Mouse (Mus musculus) erythroblast, embryonic 14.5 days (primary cell): ENCODE results near the gene Lpar5. TPM values are rescaled to one million over a fixed set of nuclear protein-coding genes. Genes with fewer than 3 reads are reported as not detected.
A peak's percentile ranks its signal among the peaks of the same experiment; 100 is the strongest.
"Not testable (repeated sequence)": the region's sequence is repeated elsewhere in the genome, so short reads cannot be mapped to it uniquely, and the experiment has no call there.

ENCODE experiments used
- H3K27me3 ChIP-seq: 2 replicates; pipeline ENCODE4 v1.6.1; 2012; ENCODE audit warnings: inconsistent platforms; ENCODE audit not compliant: control insufficient read depth
- H3K36me3 ChIP-seq: 2 replicates; pipeline ENCODE4 v1.6.1; 2012; ENCODE audit warnings: mild to moderate bottlenecking, inconsistent platforms; ENCODE audit not compliant: control insufficient read depth
- H3K4me1 ChIP-seq: 2 replicates; pipeline ENCODE4 v1.6.1; 2012; ENCODE audit warnings: inconsistent platforms; ENCODE audit not compliant: control insufficient read depth
- H3K4me3 ChIP-seq: replicated peaks from 2 replicates; pipeline ENCODE3; 2012; ENCODE audit warnings: moderate library complexity, mild to moderate bottlenecking, inconsistent platforms
- H3K9me3 ChIP-seq: 2 replicates; pipeline ENCODE4 v1.6.1; 2012; ENCODE audit warnings: low read length, inconsistent platforms, mixed read lengths; ENCODE audit not compliant: control insufficient read depth
- GATA1 ChIP-seq: IDR thresholded peaks from 2 replicates; pipeline ENCODE4 v1.6.1; 2012; ENCODE audit warnings: low read length, inconsistent platforms, mixed read lengths
- TAL1 ChIP-seq: IDR thresholded peaks from 3 replicates; pipeline ENCODE4 v1.6.1; 2012; ENCODE audit warnings: low read length, inconsistent platforms, mixed read lengths
- polyA plus RNA-seq: library from polyadenylated mRNA; stranded (reverse); fragments of >175 nt; gene quantifications from 2 replicates; pipeline ENCODE4 v1.2.3, GENCODE M21; 2012

Gene Lpar5
- polyA plus RNA-seq, result 0.06 TPM in 1 of 2 replicates, not detected in the other

DNA sequence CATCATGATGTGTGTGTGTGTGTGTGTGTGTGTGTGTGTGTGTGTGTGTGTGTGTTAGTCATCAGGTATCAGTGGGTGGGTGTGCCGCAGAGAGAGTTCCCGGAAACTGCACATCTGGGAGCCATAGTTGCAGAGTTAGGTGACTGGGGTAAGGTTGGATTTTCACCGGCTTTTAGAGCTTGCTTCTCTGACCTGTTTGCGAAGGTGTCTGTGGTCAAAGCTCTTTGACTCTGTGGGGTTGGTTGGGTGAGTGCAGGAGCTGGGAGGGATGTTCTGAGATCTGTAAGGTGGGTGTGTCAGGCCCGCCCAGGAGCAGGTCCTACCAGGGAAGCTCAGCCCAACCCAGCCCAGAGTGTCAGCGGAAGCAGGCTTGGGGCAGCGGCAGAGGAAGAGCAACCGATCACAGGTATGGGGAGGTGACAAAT is at the start of gene Lpar5:
TSS of gene Lpar5 (plus strand) at position 350 of the 425 bp plus-strand sequence.
- Histone ChIP-seq H3K4me1 (peaks cover 74% of the 10 kb centered on the region), H3K4me3 (peak within 1 kb of the TSS; percentile 51), H3K9me3 (no peaks in the 10 kb centered on the region), H3K27me3 (no peaks in the 10 kb centered on the region), H3K36me3 (no peaks in the 10 kb centered on the region)
- no peak for TF ChIP-seq TAL1
- TF ChIP-seq GATA1, result no peak

GRCm38 (mm10) chr6:125030532-125030931 is 37.2 kb upstream of the Lpar5 start:
- not testable (repeated sequence) for H3K27me3 ChIP-seq, H3K9me3 ChIP-seq, H3K4me3 ChIP-seq, H3K4me1 ChIP-seq
- peaks cover 95% of the 10 kb centered on the region for H3K36me3 ChIP-seq

DNA sequence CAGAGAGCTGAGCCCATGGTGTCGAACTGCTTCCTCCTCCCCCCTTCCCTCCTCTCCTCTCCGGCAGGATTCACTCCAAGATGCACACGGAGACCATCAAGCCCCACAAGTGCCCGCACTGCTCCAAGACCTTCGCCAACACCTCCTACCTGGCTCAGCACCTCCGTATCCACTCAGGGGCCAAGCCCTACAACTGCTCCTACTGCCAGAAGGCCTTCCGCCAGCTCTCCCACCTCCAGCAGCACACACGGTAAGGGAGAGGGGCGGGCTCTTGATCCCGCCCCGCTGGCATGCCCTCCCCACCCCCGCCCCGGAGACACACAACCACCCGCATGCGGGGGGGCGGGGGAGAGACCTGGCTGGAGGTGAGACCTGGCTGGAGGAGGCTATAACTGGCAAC is 36.1 kb upstream of the Lpar5 start:
- H3K4me3 ChIP-seq, result no peak overlapping the region
- peaks cover 2% of the 10 kb centered on the region for H3K4me1 ChIP-seq
- no peaks in the 10 kb centered on the region for H3K27me3 ChIP-seq
- peaks cover 96% of the 10 kb centered on the region for H3K36me3 ChIP-seq
- TF ChIP-seq GATA1 (no peak), TAL1 (no peak)
- no peaks in the 10 kb centered on the region for H3K9me3 ChIP-seq

GRCm38 (mm10) chr6:125038666-125039065 is 29.1 kb upstream of the Lpar5 start:
- H3K4me3 ChIP-seq, result peak overlapping the region; percentile 90
- no peak for TF ChIP-seq TAL1
- peaks cover 57% of the 10 kb centered on the region for H3K36me3 ChIP-seq
- no peaks in the 10 kb centered on the region for H3K27me3 ChIP-seq
- H3K9me3 ChIP-seq, result peaks cover 6% of the 10 kb centered on the region; the same call in 1 of the 2 replicates
- H3K4me1 ChIP-seq, result peaks cover 41% of the 10 kb centered on the region

DNA sequence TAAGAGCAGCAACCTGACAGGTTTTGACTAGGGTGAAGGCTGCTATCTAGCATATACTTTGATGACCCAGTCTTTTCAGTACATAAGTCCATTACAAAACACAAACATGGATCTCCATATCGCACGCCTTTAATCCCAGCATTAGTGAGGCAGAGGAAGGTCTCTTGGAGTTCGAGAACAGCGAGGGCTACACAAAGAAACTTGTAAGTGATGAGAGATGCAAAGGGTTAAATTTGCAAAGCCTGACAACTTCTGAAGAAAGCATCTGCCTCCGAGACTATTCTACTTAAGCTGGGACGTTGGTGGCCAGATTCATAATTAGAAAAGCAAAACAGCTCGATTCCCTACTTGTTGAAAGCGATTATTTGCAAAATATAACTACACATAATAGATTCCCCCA is 28.6 kb upstream of the Lpar5 start:
- H3K4me3 ChIP-seq, result peak overlapping the region; percentile 90
- H3K9me3 ChIP-seq, result peaks cover 6% of the 10 kb centered on the region; the same call in 1 of the 2 replicates
- TF ChIP-seq TAL1 (no peak), GATA1 (no peak)
- H3K36me3 ChIP-seq, result peaks cover 57% of the 10 kb centered on the region
- peaks cover 42% of the 10 kb centered on the region for H3K4me1 ChIP-seq
- no peaks in the 10 kb centered on the region for H3K27me3 ChIP-seq

DNA sequence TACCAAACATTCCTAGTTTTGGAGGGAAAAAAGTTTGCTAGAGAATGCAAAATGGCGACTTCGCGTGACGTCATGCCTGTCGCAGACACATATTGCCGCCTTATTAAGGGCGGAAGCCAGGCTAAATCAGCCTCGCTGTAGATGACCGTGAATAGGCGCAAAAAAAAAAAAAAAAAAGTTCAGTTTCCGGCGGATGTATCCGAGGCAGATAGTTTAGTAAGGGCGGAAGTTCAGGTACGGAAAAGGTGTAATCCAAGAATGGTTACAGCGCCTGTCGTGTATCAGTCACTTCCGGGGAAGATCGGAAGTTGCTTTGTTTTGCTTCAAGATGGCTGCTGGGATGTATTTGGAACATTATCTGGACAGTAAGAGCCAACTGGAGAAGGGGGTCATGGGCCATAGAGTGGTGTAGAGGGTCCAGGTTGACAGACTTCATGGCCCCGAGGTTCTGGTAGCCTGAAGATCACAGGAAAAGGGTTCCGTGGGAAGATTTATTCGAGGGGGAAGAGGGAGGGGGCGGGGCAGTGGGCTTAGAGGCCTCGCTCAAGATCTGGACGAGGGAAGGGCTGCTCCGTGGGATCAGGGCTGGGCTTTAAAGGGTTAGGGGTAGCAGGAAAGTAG is 28.1 kb upstream of the Lpar5 start, which contains the start of gene Ing4:
TSS of gene Ing4 (plus strand) at position 228 of the 621 bp plus-strand sequence.
- Histone ChIP-seq H3K27me3 (no peaks in the 10 kb centered on the region), H3K4me3 (peak within 1 kb of the TSS; percentile 90), H3K4me1 (peaks cover 42% of the 10 kb centered on the region), H3K36me3 (peaks cover 58% of the 10 kb centered on the region), H3K9me3 (peaks cover 6% of the 10 kb centered on the region; the same call in 1 of the 2 replicates)
- TF ChIP-seq TAL1 (no peak), GATA1 (no peak)

GRCm38 (mm10) chr6:125040221-125040620 is 27.5 kb upstream of the Lpar5 start:
- peaks cover 6% of the 10 kb centered on the region; the same call in 1 of the 2 replicates for H3K9me3 ChIP-seq
- H3K4me3 ChIP-seq, result peak overlapping the region; percentile 90
- H3K27me3 ChIP-seq, result no peaks in the 10 kb centered on the region
- TF ChIP-seq GATA1, result no peak
- no peak for TF ChIP-seq TAL1
- peaks cover 42% of the 10 kb centered on the region for H3K4me1 ChIP-seq
- H3K36me3 ChIP-seq, result peaks cover 58% of the 10 kb centered on the region

- Histone ChIP-seq H3K4me1 (peaks cover 42% of the 10 kb centered on the region), H3K9me3 (peaks cover 6% of the 10 kb centered on the region; the same call in 1 of the 2 replicates), H3K27me3 (no peaks in the 10 kb centered on the region), H3K36me3 (peaks cover 57% of the 10 kb centered on the region), H3K4me3 (peak overlapping the region; percentile 90)
- TF ChIP-seq TAL1, result no peak
- TF ChIP-seq GATA1, result no peak
Measured at GRCm38 (mm10) chr6:125041047-125041446, 26.7 kb upstream of the Lpar5 start.

DNA sequence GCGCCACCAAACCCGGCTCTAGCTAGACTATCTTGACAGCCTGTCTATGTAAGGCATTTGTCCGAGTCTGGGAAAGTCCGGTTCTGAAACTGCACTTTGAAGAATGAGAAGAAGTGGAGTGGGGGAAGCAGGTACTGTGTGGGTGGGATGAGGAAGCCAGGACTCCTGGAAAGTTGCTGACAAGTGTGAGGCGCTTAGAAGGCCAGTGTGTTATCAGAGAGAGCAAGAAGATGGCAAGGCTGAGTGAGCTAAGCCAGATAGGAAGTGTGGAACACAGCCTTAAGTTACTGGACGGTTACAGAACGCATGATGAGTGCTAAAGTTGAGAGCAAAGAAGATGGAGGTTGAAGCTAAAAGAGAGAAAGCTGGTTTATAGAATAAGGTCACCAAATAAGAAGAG is 25.6 kb upstream of the Lpar5 start:
- TF ChIP-seq GATA1, result no peak
- no peak for TF ChIP-seq TAL1
- H3K27me3 ChIP-seq, result no peaks in the 10 kb centered on the region
- H3K4me1 ChIP-seq, result peaks cover 46% of the 10 kb centered on the region
- H3K9me3 ChIP-seq, result peaks cover 6% of the 10 kb centered on the region; the same call in 1 of the 2 replicates
- peaks cover 57% of the 10 kb centered on the region for H3K36me3 ChIP-seq
- peak overlapping the region; percentile 6 for H3K4me3 ChIP-seq
